Mouse (Mus musculus): ENCODE data around the gene Tekt4. TPM values are rescaled to one million over a fixed set of nuclear protein-coding genes. Genes with fewer than 3 reads are reported as not detected.

Gene Tekt4
- polyA plus RNA-seq, 1 experiment, result not detected

GRCm38 (mm10) chr17:25424526-25425080 lies 29.8 kb upstream of the Tekt4 start:
- no peak for TF ChIP-seq GATA1 (IDR thresholded peaks at IDR 0.05; ENCODE audit: low read length)

- no peak for TF ChIP-seq GATA1 (IDR thresholded peaks at IDR 0.05; ENCODE audit: low read length)
Measured at GRCm38 (mm10) chr17:25425996-25426395, 28.4 kb upstream of the Tekt4 start.

GRCm38 (mm10) chr17:25427441-25427840 lies 27.0 kb upstream of the Tekt4 start:
- TF ChIP-seq GATA1 (IDR thresholded peaks at IDR 0.05; ENCODE audit: low read length), result no peak

GRCm38 (mm10) chr17:25429240-25429639 lies 25.2 kb upstream of the Tekt4 start:
- no peak for TF ChIP-seq GATA1 (IDR thresholded peaks at IDR 0.05; ENCODE audit: low read length)

- no peak for TF ChIP-seq GATA1 (IDR thresholded peaks at IDR 0.05; ENCODE audit: low read length)
Measured at GRCm38 (mm10) chr17:25429886-25430285, 24.5 kb upstream of the Tekt4 start.

GRCm38 (mm10) chr17:25430534-25430933 lies 23.9 kb upstream of the Tekt4 start:
- no peak for TF ChIP-seq GATA1 (IDR thresholded peaks at IDR 0.05; ENCODE audit: low read length)

GRCm38 (mm10) chr17:25432433-25433181 lies 21.8 kb upstream of the Tekt4 start:
- no peak for TF ChIP-seq GATA1 (IDR thresholded peaks at IDR 0.05; ENCODE audit: low read length)

- TF ChIP-seq GATA1 (IDR thresholded peaks at IDR 0.05; ENCODE audit: low read length), result no peak
Measured at GRCm38 (mm10) chr17:25433223-25433616, 21.2 kb upstream of the Tekt4 start.

GRCm38 (mm10) chr17:25433617-25434606 lies 20.5 kb upstream of the Tekt4 start, which contains the start of gene Cacna1h:
Cacna1h (minus strand) TSS chr17:25433783.
- no peak for TF ChIP-seq GATA1 (IDR thresholded peaks at IDR 0.05; ENCODE audit: low read length)

GRCm38 (mm10) chr17:25441417-25441816 lies 13.0 kb upstream of the Tekt4 start:
- no peak for TF ChIP-seq GATA1 (IDR thresholded peaks at IDR 0.05; ENCODE audit: low read length)

- TF ChIP-seq GATA1 (IDR thresholded peaks at IDR 0.05; ENCODE audit: low read length), result no peak
Measured at GRCm38 (mm10) chr17:25442889-25443288, 11.5 kb upstream of the Tekt4 start.

- TF ChIP-seq GATA1 (IDR thresholded peaks at IDR 0.05; ENCODE audit: low read length), result no peak
Measured at GRCm38 (mm10) chr17:25445074-25445473, 9.3 kb upstream of the Tekt4 start.

- no peak for TF ChIP-seq GATA1 (IDR thresholded peaks at IDR 0.05; ENCODE audit: low read length)
Measured at GRCm38 (mm10) chr17:25445841-25446240, 8.6 kb upstream of the Tekt4 start.

- TF ChIP-seq GATA1 (IDR thresholded peaks at IDR 0.05; ENCODE audit: low read length), result no peak
Measured at GRCm38 (mm10) chr17:25447865-25448264, 6.5 kb upstream of the Tekt4 start.

- TF ChIP-seq GATA1 (IDR thresholded peaks at IDR 0.05; ENCODE audit: low read length), result no peak
Measured at GRCm38 (mm10) chr17:25450329-25450728, 4.1 kb upstream of the Tekt4 start.
